Mouse (Mus musculus): ENCODE measurements around the gene Vmn2r103.

Gene Vmn2r103

DNA sequence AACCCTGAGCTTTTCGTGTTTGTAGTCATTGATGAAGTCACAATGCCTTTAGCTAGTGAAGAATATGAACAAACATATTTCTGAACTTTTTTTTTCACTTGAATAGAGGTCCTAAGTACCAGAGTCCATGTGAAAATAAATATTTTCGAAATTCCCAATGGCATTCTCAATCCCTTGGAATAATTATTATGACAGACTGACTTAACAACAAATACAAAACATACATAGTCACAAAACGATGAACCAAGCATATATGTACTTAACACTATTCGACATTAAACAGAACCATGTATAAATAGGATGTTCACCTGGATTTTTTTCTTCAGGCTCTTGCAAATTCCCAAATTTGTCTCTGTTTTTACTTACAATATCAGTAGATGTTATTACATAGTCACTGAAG lies at the start of gene Vmn2r103:
Gene Vmn2r103 (plus strand): TSS at position 301 of the 400 bp plus-strand sequence.
- no peak for DNase-seq

DNA sequence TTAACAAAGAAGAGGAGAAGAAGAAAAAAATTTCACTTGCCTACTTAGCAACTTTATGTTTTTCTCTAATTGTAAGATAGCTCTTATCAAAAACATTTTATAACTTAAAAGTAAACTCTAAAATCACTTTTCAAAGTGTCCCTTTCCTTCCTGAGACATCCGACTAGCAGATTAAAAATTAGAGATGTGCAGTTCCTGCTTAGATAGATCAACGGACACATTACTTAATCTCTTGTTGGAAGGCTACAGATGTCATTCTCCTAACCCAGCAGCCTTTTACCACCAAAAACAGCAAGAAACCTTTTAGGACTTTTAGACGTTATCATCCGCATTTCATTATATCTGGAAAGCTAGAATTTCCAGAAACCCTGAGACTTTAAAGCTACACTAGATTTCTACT lies 5.8 kb downstream of the Vmn2r103 start:
- DNase-seq, result no peak

DNA sequence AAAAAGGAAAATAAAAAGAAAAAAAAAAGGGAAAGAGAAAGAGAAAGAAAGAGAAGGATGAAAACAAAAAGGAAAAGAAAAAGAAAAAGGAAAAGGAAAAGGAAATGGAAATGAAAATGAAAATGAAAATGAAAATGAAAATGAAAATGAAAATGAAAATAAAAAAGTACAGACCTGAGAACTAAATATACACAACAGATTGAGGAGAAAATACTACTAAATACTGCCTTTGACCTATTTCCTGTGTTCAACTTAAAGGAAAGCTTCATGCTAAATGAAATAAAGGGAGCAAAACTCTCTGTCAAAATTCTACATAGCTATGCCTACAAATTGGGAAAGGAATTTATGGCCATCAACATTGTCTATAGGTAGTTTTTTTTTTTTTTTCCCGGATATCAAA lies 16.1 kb downstream of the Vmn2r103 start:
- no peak for DNase-seq

All from cerebellum, adult 11-12 months (tissue).